Mouse (Mus musculus): ENCODE data around the gene Atxn7. TPM values are rescaled to one million over a fixed set of nuclear protein-coding genes. Genes with fewer than 3 reads are reported as not detected.
"Not testable (repeated sequence)": the region's sequence is repeated elsewhere in the genome, so short reads cannot be mapped to it uniquely, and the experiment has no call there.

The Atxn7 gene
- polyA plus RNA-seq, 1 experiment from 2014 or later: 3.5 TPM

DNA sequence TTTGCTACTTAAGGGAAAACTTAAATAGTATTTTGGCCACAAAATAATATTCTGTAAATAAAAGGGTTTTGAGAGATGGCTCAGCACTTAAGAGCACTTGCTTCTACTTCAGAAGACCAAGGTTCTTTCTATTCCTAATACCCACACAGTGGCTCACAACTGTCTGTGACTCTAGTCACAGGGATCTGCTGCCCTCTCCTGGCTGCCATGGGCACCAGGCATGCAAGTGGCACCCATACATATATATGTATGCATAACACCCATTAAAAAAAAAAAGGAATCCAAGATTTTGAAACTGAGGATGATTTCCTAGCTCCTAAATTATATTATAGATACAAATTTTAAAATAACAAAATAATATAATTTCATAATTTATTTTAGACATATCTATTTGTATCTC is 10.8 kb upstream of the Atxn7 start:
- H3K4me1 ChIP-seq (ENCODE audit: control insufficient read depth, insufficient read depth, low read length): no peaks in the 10 kb centered on the region
- no peak overlapping the region for H3K9ac ChIP-seq (ENCODE audit: low read depth, low read length)
- no peak for ATAC-seq
- H3K4me2 ChIP-seq (ENCODE audit: low read depth, low read length): no peak overlapping the region
- no peaks in the 10 kb centered on the region for H3K9me3 ChIP-seq (ENCODE audit: control insufficient read depth, low read length)
- H3K4me3 ChIP-seq (ENCODE audit: low read length): no peak overlapping the region
- H3K36me3 ChIP-seq (ENCODE audit: control insufficient read depth, insufficient read depth, low read length): peaks cover 11% of the 10 kb centered on the region
- H3K27me3 ChIP-seq (replicated peaks; ENCODE audit: control insufficient read depth, insufficient read depth, low read length): no peaks in the 10 kb centered on the region
- no peak overlapping the region for H3K27ac ChIP-seq (ENCODE audit: low read length)

DNA sequence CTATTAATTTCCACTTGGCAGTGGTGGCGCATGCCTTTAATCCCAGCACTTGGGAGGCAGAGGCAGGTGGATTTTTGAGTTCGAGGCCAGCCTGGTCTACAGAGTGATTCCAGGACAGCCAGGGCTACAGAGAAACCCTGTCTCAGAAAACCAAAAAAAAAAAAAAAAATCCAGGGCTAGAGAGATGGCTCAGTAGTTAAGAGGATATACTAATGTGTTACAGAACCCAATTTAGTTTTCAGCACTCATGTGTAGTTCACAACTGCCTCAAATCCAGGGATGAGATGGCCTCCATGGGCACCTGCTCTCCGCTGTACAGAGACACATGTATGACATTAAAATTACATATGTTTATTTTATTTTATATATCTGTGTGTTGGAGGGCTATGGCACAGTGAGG is 9.1 kb upstream of the Atxn7 start:
- not testable (repeated sequence) for H3K27ac ChIP-seq (ENCODE audit: low read length); H3K4me1 ChIP-seq (ENCODE audit: control insufficient read depth, insufficient read depth, low read length); ATAC-seq; H3K9ac ChIP-seq (ENCODE audit: low read depth, low read length); H3K4me3 ChIP-seq (ENCODE audit: low read length); H3K4me2 ChIP-seq (ENCODE audit: low read depth, low read length); H3K9me3 ChIP-seq (ENCODE audit: control insufficient read depth, low read length); H3K27me3 ChIP-seq (replicated peaks; ENCODE audit: control insufficient read depth, insufficient read depth, low read length)
- 96% methylated on average over 3 of the region's 3 CpGs for WGBS
- peaks cover 17% of the 10 kb centered on the region for H3K36me3 ChIP-seq (ENCODE audit: control insufficient read depth, insufficient read depth, low read length)

DNA sequence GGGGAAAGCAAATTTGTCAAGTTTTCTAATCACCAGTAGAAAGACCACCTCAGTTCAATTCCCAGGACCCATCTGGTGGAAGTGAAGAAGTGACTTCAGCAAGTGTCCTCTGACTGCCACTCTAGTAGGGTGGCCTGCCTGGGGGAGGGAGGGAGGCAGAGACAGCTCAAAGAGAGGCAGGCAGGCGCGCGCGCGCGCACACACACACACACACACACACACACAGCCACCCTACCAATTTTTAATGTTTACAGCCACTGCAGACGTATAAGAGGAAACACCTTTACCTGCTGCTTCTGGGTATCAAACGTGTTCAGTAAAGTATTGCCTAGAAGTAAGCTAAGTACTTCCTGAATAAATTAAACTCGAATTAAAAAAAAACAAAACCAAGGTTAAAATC is 1.2 kb upstream of the Atxn7 start:
- no peaks in the 10 kb centered on the region for H3K9me3 ChIP-seq (ENCODE audit: control insufficient read depth, low read length)
- peak overlapping the region; percentile 94 for H3K27ac ChIP-seq (ENCODE audit: low read length)
- H3K4me2 ChIP-seq (ENCODE audit: low read depth, low read length): peak overlapping the region; percentile 68
- peaks cover 10% of the 10 kb centered on the region for H3K4me1 ChIP-seq (ENCODE audit: control insufficient read depth, insufficient read depth, low read length)
- peak overlapping the region; percentile 96 for H3K4me3 ChIP-seq (ENCODE audit: low read length)
- peaks cover 6% of the 10 kb centered on the region for H3K36me3 ChIP-seq (ENCODE audit: control insufficient read depth, insufficient read depth, low read length)
- H3K27me3 ChIP-seq (replicated peaks; ENCODE audit: control insufficient read depth, insufficient read depth, low read length): no peaks in the 10 kb centered on the region
- WGBS: 0% methylated on average over 9 of the region's 9 CpGs
- ATAC-seq: 0 out of 2 replicates have a peak, but pooled peaks have one; percentile 31
- peak overlapping the region; percentile 99 for H3K9ac ChIP-seq (ENCODE audit: low read depth, low read length)

DNA sequence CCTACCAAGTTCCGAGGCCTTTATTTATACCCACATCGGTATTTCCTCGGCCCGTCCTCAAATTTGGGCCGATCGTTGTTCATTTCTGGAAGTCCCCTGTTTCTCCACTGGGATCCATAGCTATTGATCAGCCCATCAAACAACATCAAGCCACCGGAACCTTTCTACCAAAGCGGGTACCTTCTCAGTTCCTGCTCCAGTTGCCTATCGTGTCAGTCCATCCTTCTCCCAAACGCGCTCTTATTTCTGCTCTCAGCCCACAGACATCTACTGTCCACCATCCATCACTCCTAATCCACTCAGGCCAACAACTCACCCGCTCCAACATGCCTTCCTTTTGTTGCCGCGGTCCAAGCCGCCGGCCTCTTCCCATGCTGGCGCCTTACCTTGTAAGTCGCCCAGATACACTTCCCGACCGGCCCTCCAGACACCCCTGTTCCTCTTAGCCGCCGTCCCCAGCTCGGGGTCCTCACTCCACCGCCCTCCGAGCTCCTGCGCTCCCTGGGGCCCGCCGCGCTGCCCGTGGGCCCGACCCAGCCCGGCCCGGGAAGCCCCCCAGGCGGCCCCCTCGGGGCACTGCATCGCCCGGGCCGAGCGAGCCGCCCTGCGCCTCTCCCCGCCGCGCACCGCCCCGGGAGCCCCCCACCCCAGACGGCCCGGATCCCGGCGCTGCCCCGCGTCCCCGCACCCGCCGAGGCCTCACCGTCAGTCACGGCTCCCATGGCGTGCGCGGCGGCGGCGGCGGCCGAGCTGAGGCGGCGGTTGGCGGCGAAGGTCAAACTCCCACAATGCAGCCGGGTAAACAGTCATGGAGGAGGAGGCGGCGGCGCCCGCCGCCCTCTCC is 536 bp upstream of the Atxn7 start:
- H3K27ac ChIP-seq (ENCODE audit: low read length): peak overlapping the region; percentile 94
- H3K4me1 ChIP-seq (ENCODE audit: control insufficient read depth, insufficient read depth, low read length): peaks cover 10% of the 10 kb centered on the region
- under 1% methylated on average over 72 of the region's 75 CpGs for WGBS
- no peaks in the 10 kb centered on the region for H3K9me3 ChIP-seq (ENCODE audit: control insufficient read depth, low read length)
- ATAC-seq: peak; percentile 87
- H3K4me3 ChIP-seq (ENCODE audit: low read length): peak overlapping the region; percentile 96
- peak overlapping the region; percentile 99 for H3K9ac ChIP-seq (ENCODE audit: low read depth, low read length)
- H3K36me3 ChIP-seq (ENCODE audit: control insufficient read depth, insufficient read depth, low read length): peaks cover 5% of the 10 kb centered on the region
- H3K27me3 ChIP-seq (replicated peaks; ENCODE audit: control insufficient read depth, insufficient read depth, low read length): no peaks in the 10 kb centered on the region
- H3K4me2 ChIP-seq (ENCODE audit: low read depth, low read length): peak overlapping the region; percentile 68

DNA sequence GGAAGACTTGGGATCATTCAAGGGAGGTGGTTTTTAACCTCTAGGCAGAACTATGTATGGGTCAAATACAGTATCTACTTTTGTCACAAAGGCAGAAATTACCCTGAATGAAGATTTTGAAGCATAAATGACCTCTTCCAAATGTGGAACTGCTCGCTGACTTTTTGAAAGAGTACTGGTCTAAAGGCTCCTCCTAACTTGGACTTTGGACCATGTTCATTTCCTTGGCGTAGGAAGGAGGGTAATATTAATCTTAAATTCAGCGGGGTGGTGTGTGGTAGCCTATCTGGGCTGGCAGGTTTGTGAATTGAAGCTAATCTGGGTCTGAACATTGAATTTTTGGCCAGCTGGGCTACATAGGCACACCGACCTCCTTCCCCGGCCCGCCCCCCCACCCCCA is 1.2 kb downstream of the Atxn7 start:
- no peak for ATAC-seq
- Histone ChIP-seq H3K4me1 (ENCODE audit: control insufficient read depth, insufficient read depth, low read length) (peaks cover 13% of the 10 kb centered on the region), H3K27ac (ENCODE audit: low read length) (0 out of 2 replicates have a peak overlapping the region, but pooled peaks have one; percentile 4), H3K36me3 (ENCODE audit: control insufficient read depth, insufficient read depth, low read length) (no peaks in the 10 kb centered on the region), H3K4me2 (ENCODE audit: low read depth, low read length) (peak overlapping the region; percentile 27; the same call in 1 of the 2 replicates), H3K27me3 (replicated peaks; ENCODE audit: control insufficient read depth, insufficient read depth, low read length) (no peaks in the 10 kb centered on the region), H3K9ac (ENCODE audit: low read depth, low read length) (no peak overlapping the region), H3K9me3 (ENCODE audit: control insufficient read depth, low read length) (no peaks in the 10 kb centered on the region), H3K4me3 (ENCODE audit: low read length) (no peak overlapping the region)
- 72% methylated on average over 6 of the region's 6 CpGs for WGBS

DNA sequence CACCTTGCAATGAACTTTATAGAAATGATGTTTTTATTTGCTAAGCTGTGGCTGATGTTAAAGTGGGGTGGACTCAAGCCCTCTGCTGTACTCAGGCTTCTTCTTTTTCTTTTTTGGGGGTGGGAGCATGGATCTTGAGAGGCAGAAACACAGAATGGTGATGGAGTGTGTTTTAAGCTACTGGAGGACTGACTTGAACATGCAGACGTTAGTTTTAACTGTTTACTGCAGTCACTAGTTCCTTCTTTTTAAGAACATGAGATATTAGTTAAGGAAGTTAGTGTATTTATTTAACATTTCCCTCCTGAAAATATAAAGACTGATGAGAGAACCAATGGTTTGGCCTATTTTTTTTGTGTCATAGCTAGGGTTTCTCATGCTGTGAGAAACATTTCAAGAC is 2.3 kb downstream of the Atxn7 start:
- no peaks in the 10 kb centered on the region for H3K9me3 ChIP-seq (ENCODE audit: control insufficient read depth, low read length)
- no peak overlapping the region for H3K27ac ChIP-seq (ENCODE audit: low read length)
- H3K36me3 ChIP-seq (ENCODE audit: control insufficient read depth, insufficient read depth, low read length): no peaks in the 10 kb centered on the region
- no peak overlapping the region for H3K4me3 ChIP-seq (ENCODE audit: low read length)
- H3K27me3 ChIP-seq (replicated peaks; ENCODE audit: control insufficient read depth, insufficient read depth, low read length): no peaks in the 10 kb centered on the region
- no peak overlapping the region for H3K9ac ChIP-seq (ENCODE audit: low read depth, low read length)
- ATAC-seq: no peak
- 53% methylated on average over 1 of the region's 1 CpGs for WGBS
- no peak overlapping the region for H3K4me2 ChIP-seq (ENCODE audit: low read depth, low read length)
- H3K4me1 ChIP-seq (ENCODE audit: control insufficient read depth, insufficient read depth, low read length): peaks cover 13% of the 10 kb centered on the region

DNA sequence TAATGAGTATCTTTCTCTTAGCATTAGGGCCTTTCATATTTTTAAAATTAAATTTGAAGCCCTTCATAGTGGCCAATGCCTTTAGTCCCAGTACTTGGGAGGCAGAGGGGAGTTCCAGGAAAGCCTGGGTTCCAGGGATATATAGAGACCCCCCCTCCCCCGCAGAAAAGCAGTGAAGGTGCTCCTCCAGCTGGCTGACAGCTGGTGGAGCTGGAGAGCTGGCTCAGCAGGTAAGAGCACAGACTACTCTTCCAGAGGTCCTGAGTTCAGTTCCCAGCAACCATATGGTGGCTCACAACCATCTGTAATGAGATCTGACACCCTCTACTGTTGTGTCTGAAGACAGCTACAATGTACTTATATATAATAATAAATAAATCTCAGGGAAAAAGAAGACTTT is 6.4 kb downstream of the Atxn7 start:
- 45% methylated on average over 1 of the region's 1 CpGs for WGBS
- Histone ChIP-seq H3K27me3 (replicated peaks; ENCODE audit: control insufficient read depth, insufficient read depth, low read length) (no peaks in the 10 kb centered on the region), H3K4me2 (ENCODE audit: low read depth, low read length) (no peak overlapping the region), H3K36me3 (ENCODE audit: control insufficient read depth, insufficient read depth, low read length) (no peaks in the 10 kb centered on the region), H3K27ac (ENCODE audit: low read length) (no peak overlapping the region), H3K4me1 (ENCODE audit: control insufficient read depth, insufficient read depth, low read length) (peaks cover 10% of the 10 kb centered on the region), H3K9me3 (ENCODE audit: control insufficient read depth, low read length) (no peaks in the 10 kb centered on the region), H3K4me3 (ENCODE audit: low read length) (no peak overlapping the region), H3K9ac (ENCODE audit: low read depth, low read length) (no peak overlapping the region)
- no peak for ATAC-seq

DNA sequence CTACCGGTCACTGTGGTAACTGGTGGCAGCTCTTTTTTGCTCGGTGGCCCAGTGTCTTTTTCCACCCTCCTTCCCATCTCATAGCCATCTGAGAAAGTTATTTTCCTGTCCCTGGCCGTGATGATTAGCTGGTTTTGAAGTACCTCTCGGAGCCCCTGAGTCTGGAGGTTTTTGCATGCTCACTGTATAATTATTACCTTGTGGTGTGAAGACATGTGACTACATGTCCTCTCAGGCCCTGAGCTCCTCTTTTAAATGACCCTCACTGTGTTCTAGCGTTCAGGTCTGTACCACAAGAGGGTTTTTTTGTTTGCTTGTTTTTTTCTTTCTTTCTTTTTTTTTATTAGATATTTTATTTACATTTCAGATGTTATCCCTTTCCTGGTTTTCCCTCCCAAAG is 7.2 kb downstream of the Atxn7 start:
- no peak overlapping the region for H3K27ac ChIP-seq (ENCODE audit: low read length)
- no peaks in the 10 kb centered on the region for H3K27me3 ChIP-seq (replicated peaks; ENCODE audit: control insufficient read depth, insufficient read depth, low read length)
- H3K4me3 ChIP-seq (ENCODE audit: low read length): no peak overlapping the region
- peaks cover 10% of the 10 kb centered on the region for H3K4me1 ChIP-seq (ENCODE audit: control insufficient read depth, insufficient read depth, low read length)
- 83% methylated on average over 5 of the region's 5 CpGs for WGBS
- no peak for ATAC-seq
- H3K4me2 ChIP-seq (ENCODE audit: low read depth, low read length): no peak overlapping the region
- no peaks in the 10 kb centered on the region for H3K9me3 ChIP-seq (ENCODE audit: control insufficient read depth, low read length)
- no peaks in the 10 kb centered on the region for H3K36me3 ChIP-seq (ENCODE audit: control insufficient read depth, insufficient read depth, low read length)
- no peak overlapping the region for H3K9ac ChIP-seq (ENCODE audit: low read depth, low read length)

DNA sequence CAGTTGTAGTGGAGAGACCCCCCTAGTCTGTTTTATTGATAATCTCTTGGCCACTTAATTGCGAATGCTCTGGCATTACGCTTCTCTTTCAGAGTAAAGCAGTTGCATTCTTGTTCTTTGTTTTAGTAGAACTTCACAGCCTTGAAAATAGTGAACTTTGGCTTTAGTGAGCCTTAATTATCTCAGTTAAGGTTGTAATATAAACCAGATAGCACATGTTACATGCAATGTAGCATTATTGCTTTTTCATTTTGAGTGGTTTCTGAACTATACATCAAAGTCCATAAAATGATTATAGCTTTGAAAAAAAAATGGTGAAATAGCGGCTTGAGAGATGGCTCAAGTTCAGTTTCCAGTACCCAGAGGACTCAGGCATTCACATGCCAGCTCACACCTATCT is 9.3 kb downstream of the Atxn7 start:
- Histone ChIP-seq H3K27ac (ENCODE audit: low read length) (peak overlapping the region; percentile 47), H3K4me3 (ENCODE audit: low read length) (no peak overlapping the region), H3K36me3 (ENCODE audit: control insufficient read depth, insufficient read depth, low read length) (no peaks in the 10 kb centered on the region), H3K9ac (ENCODE audit: low read depth, low read length) (no peak overlapping the region), H3K4me2 (ENCODE audit: low read depth, low read length) (no peak overlapping the region), H3K9me3 (ENCODE audit: control insufficient read depth, low read length) (no peaks in the 10 kb centered on the region), H3K4me1 (ENCODE audit: control insufficient read depth, insufficient read depth, low read length) (peaks cover 10% of the 10 kb centered on the region), H3K27me3 (replicated peaks; ENCODE audit: control insufficient read depth, insufficient read depth, low read length) (no peaks in the 10 kb centered on the region)
- WGBS: 79% methylated on average over 3 of the region's 3 CpGs
- peak; percentile 78 for ATAC-seq

All from intestine, embryonic 16.5 days (tissue).